Mouse (Mus musculus): ENCODE measurements around the gene E130309D02Rik.
A peak's percentile ranks its signal among the peaks of the same experiment; 100 is the strongest.

E130309D02Rik gene

GRCm38 (mm10) chr5:143268985-143269362 lies 46.2 kb downstream of the E130309D02Rik start:
- DNase-seq (ENCODE audit: extremely low spot score): no peak

- DNase-seq (ENCODE audit: extremely low spot score): no peak
These were observed 48.4 kb downstream of the E130309D02Rik start for GRCm38 (mm10) chr5:143266794-143267193.

- DNase-seq (ENCODE audit: extremely low spot score): no peak
These were observed 49.8 kb downstream of the E130309D02Rik start for GRCm38 (mm10) chr5:143265409-143265808.

- DNase-seq (ENCODE audit: extremely low spot score): no peak
These were observed 50.5 kb downstream of the E130309D02Rik start for GRCm38 (mm10) chr5:143264689-143265088.

- no peak for DNase-seq (ENCODE audit: extremely low spot score)
These were observed 53.5 kb downstream of the E130309D02Rik start for GRCm38 (mm10) chr5:143261636-143262035.

GRCm38 (mm10) chr5:143255802-143256201 lies 59.4 kb downstream of the E130309D02Rik start:
- no peak for DNase-seq (ENCODE audit: extremely low spot score)

- DNase-seq (ENCODE audit: extremely low spot score): no peak
These were observed 60.0 kb downstream of the E130309D02Rik start for GRCm38 (mm10) chr5:143255131-143255519.

- peak; percentile 30 for DNase-seq (ENCODE audit: extremely low spot score)
These were observed 60.6 kb downstream of the E130309D02Rik start for GRCm38 (mm10) chr5:143254487-143255130.

GRCm38 (mm10) chr5:143253881-143254486 lies 61.2 kb downstream of the E130309D02Rik start:
- DNase-seq (ENCODE audit: extremely low spot score): peak; percentile 51

GRCm38 (mm10) chr5:143253186-143253880 lies 61.8 kb downstream of the E130309D02Rik start:
- peak; percentile 42 for DNase-seq (ENCODE audit: extremely low spot score)

- DNase-seq (ENCODE audit: extremely low spot score): no peak
These were observed 62.4 kb downstream of the E130309D02Rik start for GRCm38 (mm10) chr5:143252791-143253185.

- DNase-seq (ENCODE audit: extremely low spot score): no peak
These were observed 63.1 kb downstream of the E130309D02Rik start for GRCm38 (mm10) chr5:143252039-143252438.
